Mouse (Mus musculus) mouse embryonic stem cell (cell line): ENCODE measurements around the gene Smarca2.
"Not testable (repeated sequence)": the region's sequence is repeated elsewhere in the genome, so short reads cannot be mapped to it uniquely, and the experiment has no call there.

Experiments used
- in situ Hi-C, 2 experiments: fragments of 300-500 bp; cut with MboI; formaldehyde crosslinking; loops; 1 replicate in 1 of 2; 3 replicates in 1 of 2; pipeline ENCODE4 v1.14.3; 2019 to 2020; ENCODE audit warnings: low sequenced_read_pairs in 2 of 2, low pct_unique_long_range_greater_than_20kb in 1 of 2, mixed read lengths in 1 of 2; ENCODE audit not compliant: unreplicated experiment in 1 of 2

The Smarca2 gene

GRCm38 (mm10) chr19:26730486-26730885 is 125.6 kb downstream of the Smarca2 start:
- in situ Hi-C loops, result no loop called here

GRCm38 (mm10) chr19:26731121-26731520 is 126.3 kb downstream of the Smarca2 start:
- in situ Hi-C loops, result no loop called here

- in situ Hi-C loops, result no loop called here
These were observed 127.0 kb downstream of the Smarca2 start for GRCm38 (mm10) chr19:26731809-26732208.

DNA sequence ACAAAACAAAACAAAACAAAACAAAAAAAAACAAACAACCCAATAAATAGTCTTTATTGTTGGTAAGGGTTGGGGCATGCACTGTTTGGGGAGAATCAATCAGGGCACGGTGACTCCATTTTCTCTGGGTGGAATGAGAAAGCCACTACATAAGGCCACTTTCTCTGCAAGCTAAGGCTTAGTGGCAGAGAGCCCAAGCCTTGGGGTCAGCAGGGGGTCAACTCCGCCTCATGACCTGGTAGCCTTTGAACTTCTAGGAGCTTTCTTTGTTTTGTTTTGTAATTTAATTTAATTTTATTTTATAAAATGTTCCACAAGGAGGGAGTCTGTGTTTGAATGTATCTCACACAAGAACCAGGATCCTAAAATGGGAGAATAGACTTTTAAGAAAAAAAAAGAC is 128.2 kb downstream of the Smarca2 start:
- in situ Hi-C loops, result no loop called here

DNA sequence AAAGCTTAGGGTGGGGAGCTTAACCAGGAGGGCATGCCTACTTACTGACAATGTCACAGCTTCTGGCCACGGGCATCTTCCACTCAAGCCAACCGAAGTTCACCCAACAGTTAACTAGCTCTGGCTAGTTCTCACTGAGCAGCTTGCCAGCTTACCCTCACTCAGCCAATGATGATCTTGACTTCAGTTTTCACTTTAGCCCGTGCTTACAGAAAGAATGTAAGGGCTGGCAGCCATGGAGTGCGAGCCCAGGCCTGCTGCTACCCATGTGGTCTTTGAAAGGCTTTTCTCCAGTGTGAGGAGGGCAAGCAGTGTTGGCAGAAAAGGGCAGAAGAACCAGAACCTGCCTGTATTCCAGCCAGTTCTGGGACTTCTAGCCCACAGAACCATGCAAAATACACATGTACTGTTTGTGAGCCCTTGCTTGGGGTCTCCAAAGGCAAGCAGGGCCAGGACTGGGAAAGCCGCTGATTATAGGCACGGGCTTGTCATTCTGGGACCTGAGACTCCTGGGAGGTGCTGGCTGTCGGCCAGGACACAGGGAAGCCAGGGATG is 128.8 kb downstream of the Smarca2 start:
- in situ Hi-C loops, result no loop called here

DNA sequence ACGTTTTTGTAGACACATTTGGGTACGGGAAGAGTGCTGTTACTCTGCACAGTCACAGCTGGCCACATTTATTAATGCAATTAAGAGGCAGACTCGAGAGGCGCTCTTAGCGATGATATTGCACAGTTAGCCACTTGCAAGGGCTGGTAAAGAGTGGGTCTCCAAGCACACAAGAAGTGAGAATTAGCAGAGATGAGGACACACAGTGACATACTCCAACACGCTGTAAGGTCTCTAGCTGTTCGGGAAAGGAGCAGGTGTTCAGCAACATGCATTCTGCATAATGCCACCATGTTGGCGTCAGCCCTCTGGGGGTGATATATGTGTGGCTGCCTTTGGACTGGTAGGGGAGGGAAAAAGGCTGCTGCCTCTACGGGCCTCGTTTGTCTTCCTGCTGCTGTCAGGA is 129.9 kb downstream of the Smarca2 start:
- in situ Hi-C loops, result no loop called here

DNA sequence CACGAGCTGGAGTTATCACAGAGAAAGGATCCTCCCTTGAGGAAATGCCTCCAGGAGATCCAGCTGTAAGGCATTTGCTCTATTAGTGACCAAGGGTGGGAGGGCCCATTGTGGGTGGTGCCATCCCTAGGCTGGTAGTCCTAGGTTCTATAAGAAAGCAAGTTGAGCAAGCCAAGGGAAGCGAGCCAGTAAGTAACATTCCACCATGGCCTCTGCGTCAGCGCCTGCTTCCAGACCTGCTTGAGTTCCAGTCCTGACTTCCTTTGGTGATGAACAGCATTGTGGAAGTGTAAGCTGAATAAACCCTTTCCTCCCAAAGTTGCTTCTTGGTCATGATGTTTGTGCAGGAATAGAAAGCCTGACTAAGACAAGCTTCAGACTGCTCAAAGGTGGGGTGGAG is 140.2 kb downstream of the Smarca2 start:
- in situ Hi-C loops, result not testable (repeated sequence)

GRCm38 (mm10) chr19:26745567-26745966 is 140.7 kb downstream of the Smarca2 start:
- in situ Hi-C loops, result no loop called here

DNA sequence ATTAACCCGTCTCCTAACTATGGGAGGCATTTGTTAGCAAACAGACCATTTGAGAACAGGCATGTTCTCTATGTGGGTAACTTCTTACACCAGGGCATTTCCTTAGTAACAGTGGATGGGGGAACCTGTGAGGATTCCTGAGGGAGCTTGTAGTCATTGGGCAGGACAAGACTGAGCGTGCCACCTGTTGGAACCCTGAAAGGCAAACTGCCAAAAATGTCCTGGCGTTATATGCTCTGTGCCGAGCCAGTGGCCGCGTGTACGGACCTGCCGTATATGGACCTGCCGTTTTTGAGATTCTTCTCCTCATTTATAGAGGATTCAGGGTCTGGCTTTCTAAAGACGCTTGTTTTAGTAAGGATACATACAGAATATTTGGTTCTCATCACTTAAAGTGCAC is 141.4 kb downstream of the Smarca2 start:
- in situ Hi-C loops, result no loop called here

- in situ Hi-C loops, result no loop called here
These were observed 142.0 kb downstream of the Smarca2 start for GRCm38 (mm10) chr19:26746709-26747467.

DNA sequence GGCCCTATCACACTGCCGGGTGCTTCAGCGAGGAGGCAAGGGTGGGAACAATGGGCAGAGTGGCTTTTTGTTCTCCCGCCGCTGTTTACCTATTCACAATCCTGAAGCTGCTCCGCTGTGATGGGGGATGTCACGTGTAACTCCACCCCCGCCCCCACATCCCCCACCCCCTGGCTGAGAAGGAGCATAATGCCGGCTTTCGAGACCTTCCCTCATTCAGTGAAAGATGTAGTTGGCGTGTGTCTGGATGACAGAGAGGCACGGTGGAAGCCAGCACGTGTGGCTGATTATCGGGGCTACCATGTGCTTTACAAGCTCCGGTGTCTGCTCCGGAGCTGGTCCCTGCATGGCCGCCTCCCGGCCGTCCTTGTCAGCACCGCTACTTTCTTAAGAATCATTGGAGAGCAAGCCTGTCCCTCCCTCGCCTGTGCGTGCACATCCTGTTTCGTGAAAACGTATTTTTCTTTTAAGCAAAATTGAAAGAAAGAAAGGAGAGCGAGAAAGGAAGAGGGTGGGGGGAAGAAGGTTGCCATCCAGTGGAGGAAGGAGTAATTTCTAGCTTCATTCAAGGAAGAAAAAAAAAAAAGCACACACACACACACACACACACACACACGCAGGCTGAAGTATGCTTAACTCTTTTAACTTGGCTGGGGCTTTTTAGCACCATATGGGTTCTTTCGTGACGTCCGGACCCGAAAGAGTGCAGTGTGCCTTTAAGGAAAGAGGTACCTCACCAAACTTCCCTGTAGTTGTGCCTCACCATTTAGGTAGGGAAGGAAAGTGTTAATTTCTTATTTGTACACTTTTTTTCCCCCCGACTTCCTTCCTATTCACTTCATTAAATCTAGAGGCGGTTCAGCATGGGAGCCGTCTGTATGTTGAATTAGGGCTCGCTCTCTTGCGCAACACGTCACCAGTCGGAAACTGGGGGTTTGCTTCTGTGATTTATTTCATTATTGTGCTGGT is 143.0 kb downstream of the Smarca2 start:
- in situ Hi-C loops, result no loop called here

- in situ Hi-C loops, result no loop called here
These were observed 143.8 kb downstream of the Smarca2 start for GRCm38 (mm10) chr19:26748676-26749075.

- in situ Hi-C loops, result no loop called here
These were observed 144.7 kb downstream of the Smarca2 start for GRCm38 (mm10) chr19:26749427-26750137.

GRCm38 (mm10) chr19:26752611-26753163 is 147.8 kb downstream of the Smarca2 start:
- in situ Hi-C loops, result no loop called here

GRCm38 (mm10) chr19:26753266-26753872 is 148.5 kb downstream of the Smarca2 start:
- in situ Hi-C loops, result no loop called here

DNA sequence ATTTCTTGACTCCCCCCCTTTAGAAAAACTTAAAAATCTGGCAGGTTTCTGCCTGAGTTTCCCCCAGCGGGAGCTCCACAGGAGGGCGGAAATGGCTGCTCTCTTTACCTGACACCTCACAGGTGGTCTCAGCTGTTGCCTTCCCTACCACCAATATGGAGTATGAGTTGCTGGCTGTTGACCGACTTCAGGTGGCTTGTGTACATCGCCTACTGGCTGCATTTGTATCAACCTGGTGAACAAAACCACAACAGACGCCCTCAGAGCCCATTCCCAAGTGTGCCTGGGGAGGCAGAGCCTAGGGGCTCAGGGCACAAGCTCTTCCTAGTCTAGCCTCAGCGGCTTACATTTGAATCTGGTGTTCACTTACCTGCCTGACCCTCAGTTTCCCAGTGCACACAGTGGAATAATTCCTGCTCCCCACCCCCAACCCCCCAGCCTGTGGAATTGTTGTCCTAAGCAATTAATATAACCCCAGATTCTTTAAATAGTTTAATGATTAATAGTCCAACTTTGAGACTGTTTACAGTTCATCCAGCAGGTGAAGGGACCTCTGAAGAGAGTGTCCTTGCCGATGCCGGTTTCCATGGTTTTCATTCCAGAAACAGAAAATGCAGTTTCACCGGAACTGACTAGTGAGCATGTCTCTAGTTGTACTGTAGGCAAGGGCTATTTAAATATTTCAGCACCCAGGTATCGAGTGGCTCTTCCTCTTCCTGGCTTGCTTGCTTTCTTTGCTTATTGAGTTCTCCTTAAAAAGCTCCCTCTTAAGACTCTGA is 149.4 kb downstream of the Smarca2 start:
- in situ Hi-C loops, result no loop called here

GRCm38 (mm10) chr19:26755991-26756390 is 151.1 kb downstream of the Smarca2 start:
- in situ Hi-C loops, result no loop called here
